Mouse (Mus musculus): ENCODE results near the gene Pan3. TPM values are rescaled to one million over a fixed set of nuclear protein-coding genes. Genes with fewer than 3 reads are reported as not detected.
"Not testable (repeated sequence)": the region's sequence is repeated elsewhere in the genome, so short reads cannot be mapped to it uniquely, and the experiment has no call there.

Pan3 gene
- polyA plus RNA-seq, 1 experiment: 25.1 TPM

- DNase-seq (ENCODE audit: low read depth, low spot score): no peak
- 91% methylated on average over 4 of the region's 4 CpGs for WGBS
Observed at GRCm38 (mm10) chr5:147539815-147540214, 109.9 kb downstream of the Pan3 start.

GRCm38 (mm10) chr5:147542291-147542690 is 112.3 kb downstream of the Pan3 start:
- 78% methylated on average over 6 of the region's 6 CpGs for whole genome bisulfite sequencing

GRCm38 (mm10) chr5:147545731-147546241 is 115.8 kb downstream of the Pan3 start:
- WGBS: 63% methylated on average over 11 of the region's 11 CpGs
- no peak for DNase-seq (ENCODE audit: low read depth, low spot score)

More at GRCm38 (mm10) chr5:147542291-147542690, 112.3 kb downstream of the Pan3 start:
- DNase-seq (ENCODE audit: low read depth, low spot score): no peak

GRCm38 (mm10) chr5:147549016-147549755 is 119.2 kb downstream of the Pan3 start:
- DNase-seq (ENCODE audit: low read depth, low spot score): no peak
- WGBS: 86% methylated on average over 12 of the region's 12 CpGs

GRCm38 (mm10) chr5:147551879-147552627 is 122.1 kb downstream of the Pan3 start:
- 43% methylated on average over 13 of the region's 13 CpGs for WGBS
- DNase-seq (ENCODE audit: low read depth, low spot score): no peak

- DNase-seq (ENCODE audit: low read depth, low spot score): not testable (repeated sequence)
- WGBS: 34% methylated on average over 6 of the region's 6 CpGs
Observed at GRCm38 (mm10) chr5:147557641-147558040, 127.7 kb downstream of the Pan3 start.

- 40% methylated on average over 18 of the region's 18 CpGs for WGBS
- no peak for DNase-seq (ENCODE audit: low read depth, low spot score)
Observed at GRCm38 (mm10) chr5:147563511-147564139, 133.7 kb downstream of the Pan3 start.

GRCm38 (mm10) chr5:147564140-147564590 is 134.2 kb downstream of the Pan3 start:
- 11% methylated on average over 16 of the region's 16 CpGs for WGBS

GRCm38 (mm10) chr5:147565444-147565843 is 135.5 kb downstream of the Pan3 start:
- no peak for DNase-seq (ENCODE audit: low read depth, low spot score)
- 85% methylated on average over 7 of the region's 7 CpGs for WGBS

More at GRCm38 (mm10) chr5:147564140-147564590, 134.2 kb downstream of the Pan3 start:
- DNase-seq (ENCODE audit: low read depth, low spot score): no peak

- DNase-seq (ENCODE audit: low read depth, low spot score): no peak
- 45% methylated on average over 7 of the region's 7 CpGs for WGBS
Observed at GRCm38 (mm10) chr5:147566335-147566734, 136.4 kb downstream of the Pan3 start.

GRCm38 (mm10) chr5:147572695-147573094 is 142.7 kb downstream of the Pan3 start:
- WGBS: 77% methylated on average over 7 of the region's 7 CpGs
- DNase-seq (ENCODE audit: low read depth, low spot score): no peak

GRCm38 (mm10) chr5:147573555-147573954 is 143.6 kb downstream of the Pan3 start:
- WGBS: 78% methylated on average over 1 of the region's 1 CpGs

GRCm38 (mm10) chr5:147574517-147574916 is 144.6 kb downstream of the Pan3 start:
- WGBS: 52% methylated on average over 8 of the region's 8 CpGs
- no peak for DNase-seq (ENCODE audit: low read depth, low spot score)

More at GRCm38 (mm10) chr5:147573555-147573954, 143.6 kb downstream of the Pan3 start:
- DNase-seq (ENCODE audit: low read depth, low spot score): no peak

GRCm38 (mm10) chr5:147577003-147577402 is 147.0 kb downstream of the Pan3 start:
- DNase-seq (ENCODE audit: low read depth, low spot score): no peak
- 55% methylated on average over 6 of the region's 6 CpGs for WGBS

- DNase-seq (ENCODE audit: low read depth, low spot score): no peak
- WGBS: 92% methylated on average over 7 of the region's 7 CpGs
Observed at GRCm38 (mm10) chr5:147579148-147579547, 149.2 kb downstream of the Pan3 start.

- no peak for DNase-seq (ENCODE audit: low read depth, low spot score)
Observed at GRCm38 (mm10) chr5:147579691-147580090, 149.7 kb downstream of the Pan3 start.

GRCm38 (mm10) chr5:147580181-147580580 is 150.2 kb downstream of the Pan3 start:
- no peak for DNase-seq (ENCODE audit: low read depth, low spot score)
- WGBS: 72% methylated on average over 13 of the region's 13 CpGs

More at GRCm38 (mm10) chr5:147579691-147580090, 149.7 kb downstream of the Pan3 start:
- WGBS: 84% methylated on average over 8 of the region's 8 CpGs

GRCm38 (mm10) chr5:147583702-147584298 is 153.8 kb downstream of the Pan3 start:
- WGBS: 44% methylated on average over 14 of the region's 14 CpGs
- no peak for DNase-seq (ENCODE audit: low read depth, low spot score)

- no peak for DNase-seq (ENCODE audit: low read depth, low spot score)
- 68% methylated on average over 9 of the region's 9 CpGs for WGBS
Observed at GRCm38 (mm10) chr5:147584648-147585047, 154.7 kb downstream of the Pan3 start.
